Mouse (Mus musculus) liver, adult 2 months (tissue): Measurements from ENCODE around the gene Sik1. TPM values are rescaled to one million over a fixed set of nuclear protein-coding genes. Genes with fewer than 3 reads are reported as not detected.

ENCODE experiments used
- DNase-seq: peaks from one replicate; pipeline ENCODE4 v3.0.0-alpha.2; 2011; ENCODE audit warnings: low read depth, low spot score; ENCODE audit errors: extremely low read depth
- H3K27ac ChIP-seq: fragments of 200-500 bp; replicated peaks from 2 replicates; pipeline ENCODE4 v1.5.1; 2012; ENCODE audit warnings: low read depth, mild to moderate bottlenecking, control low read depth, inconsistent platforms, low read length; ENCODE audit not compliant: insufficient read depth
- H3K27me3 ChIP-seq: fragments of 200-500 bp; 2 replicates; pipeline ENCODE4 v1.6.1; 2012; ENCODE audit warnings: mild to moderate bottlenecking, moderate library complexity, low read length, inconsistent platforms; ENCODE audit not compliant: control insufficient read depth, insufficient read depth
- H3K36me3 ChIP-seq: fragments of 200-500 bp; 2 replicates; pipeline ENCODE4 v1.6.1; 2012; ENCODE audit warnings: low read length, inconsistent platforms; ENCODE audit not compliant: control insufficient read depth, insufficient read depth
- H3K4me1 ChIP-seq: fragments of 200-500 bp; 2 replicates; pipeline ENCODE4 v1.6.1; 2011; ENCODE audit warnings: low read length; ENCODE audit not compliant: control insufficient read depth, insufficient read depth
- H3K4me3 ChIP-seq: fragments of 200-500 bp; 2 replicates; pipeline ENCODE4 v1.5.1; 2011; ENCODE audit warnings: low read depth, mild to moderate bottlenecking, control low read depth, low read length, moderate library complexity; ENCODE audit not compliant: insufficient read depth
- H3K79me2 ChIP-seq: fragments of 200-500 bp; 2 replicates; pipeline ENCODE4 v1.6.1; 2012; ENCODE audit warnings: inconsistent platforms, mild to moderate bottlenecking, low read length, moderate library complexity; ENCODE audit not compliant: control insufficient read depth, insufficient read depth
- H3K9ac ChIP-seq: fragments of 200-500 bp; 2 replicates; pipeline ENCODE4 v1.6.1; 2012; ENCODE audit warnings: low read depth, mild to moderate bottlenecking, control low read depth, inconsistent platforms, low read length
- CTCF ChIP-seq: fragments of 200-500 bp; IDR thresholded peaks from 2 replicates; pipeline ENCODE4 v1.5.1; 2011; ENCODE audit warnings: low read depth, low read length, control low read depth
- POLR2A ChIP-seq: fragments of 200-500 bp; IDR thresholded peaks from 2 replicates; pipeline ENCODE4 v1.6.1; 2011; ENCODE audit warnings: low read length, control low read depth; ENCODE audit not compliant: insufficient read depth; ENCODE audit errors: extremely low read depth
- WGBS: fragments of 180-500 bp; shearing (Covaris S2); methylation state at CpG from one replicate; pipeline ENCODE4 v1.1.7; 2018; 5-methylcytosine and 5-hydroxymethylcytosine counted together
- polyA plus RNA-seq: library from polyadenylated mRNA; depleted of rRNA; stranded (reverse); fragments of >200 nt; gene quantifications from 2 replicates; pipeline ENCODE4 v1.2.3, GENCODE M21; 2012
- total RNA-seq: library from RNA; depleted of rRNA; stranded (reverse); fragments of >200 nt; gene quantifications from 2 replicates; pipeline ENCODE4 v1.2.3, GENCODE M21; 2014

The Sik1 gene
- total and polyA plus RNA-seq, 2 experiments, result 2.7 to 8.0 TPM

GRCm38 (mm10) chr17:31827206-31827605, 28.4 kb downstream of the Sik1 start:
- DNase-seq, result no peak
- H3K4me1 ChIP-seq, result peaks cover 3% of the 10 kb centered on the region; the same call in 1 of the 2 replicates
- H3K36me3 ChIP-seq, result no peaks in the 10 kb centered on the region
- WGBS, result 19% methylated on average over 5 of the region's 5 CpGs
- TF ChIP-seq POLR2A, result no peak
- TF ChIP-seq CTCF, result no peak
- no peaks in the 10 kb centered on the region for H3K79me2 ChIP-seq
- 0 out of 2 replicates have a peak overlapping the region, but pooled peaks have one; percentile 14 for H3K27ac ChIP-seq
- no peaks in the 10 kb centered on the region for H3K27me3 ChIP-seq
- no peak overlapping the region for H3K9ac ChIP-seq
- H3K4me3 ChIP-seq, result no peak overlapping the region

DNA sequence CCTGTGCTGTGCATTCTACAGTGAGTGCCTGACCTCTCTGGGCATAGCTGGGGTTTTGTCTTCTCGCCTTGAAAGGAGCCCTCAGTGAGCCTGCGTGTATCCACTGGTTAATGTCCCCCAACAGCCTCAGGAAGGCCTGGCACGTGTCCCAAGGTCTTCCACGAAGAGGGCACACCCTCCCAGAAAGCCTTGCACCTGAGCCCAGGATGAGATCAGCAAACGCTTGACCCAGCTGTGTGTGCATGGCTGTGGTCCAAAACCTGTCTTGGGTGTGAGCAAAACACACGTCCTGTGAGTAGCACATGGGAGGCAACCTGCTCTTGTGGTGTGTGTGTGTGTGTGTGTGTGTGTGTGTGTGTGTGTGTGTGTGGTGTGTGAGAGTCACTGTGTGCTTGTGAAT, 28.9 kb downstream of the Sik1 start:
- H3K79me2 ChIP-seq, result no peaks in the 10 kb centered on the region
- H3K4me3 ChIP-seq, result no peak overlapping the region
- no peaks in the 10 kb centered on the region for H3K36me3 ChIP-seq
- H3K27me3 ChIP-seq, result no peaks in the 10 kb centered on the region
- no peak overlapping the region; the same call in 1 of the 2 replicates for H3K9ac ChIP-seq
- WGBS, result 38% methylated on average over 6 of the region's 6 CpGs
- no peak for DNase-seq
- H3K4me1 ChIP-seq, result peaks cover 3% of the 10 kb centered on the region; the same call in 1 of the 2 replicates
- no peak overlapping the region for H3K27ac ChIP-seq
- TF ChIP-seq CTCF (no peak), POLR2A (no peak)

DNA sequence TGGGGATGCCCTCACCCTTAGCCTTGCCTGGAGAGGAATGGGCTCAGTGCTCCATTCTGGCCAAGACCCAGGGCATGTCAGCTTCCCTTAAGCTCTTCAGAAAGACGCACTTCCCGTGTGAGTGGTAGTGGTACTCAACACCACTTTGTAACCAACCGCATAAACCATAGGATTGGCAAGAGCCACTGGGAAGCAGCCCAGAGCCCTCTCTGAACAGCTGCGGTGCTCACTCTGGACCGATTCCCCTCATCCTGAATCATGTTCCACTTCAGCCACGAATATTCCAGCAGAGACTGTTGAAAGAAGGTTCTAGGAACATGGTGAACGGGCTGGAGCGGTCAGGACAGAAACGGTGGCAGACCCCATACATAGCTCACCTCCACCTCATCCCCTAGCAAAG, 29.9 kb downstream of the Sik1 start:
- Histone ChIP-seq H3K79me2 (no peaks in the 10 kb centered on the region), H3K27ac (no peak overlapping the region), H3K4me1 (peaks cover 3% of the 10 kb centered on the region; the same call in 1 of the 2 replicates), H3K27me3 (no peaks in the 10 kb centered on the region), H3K36me3 (no peaks in the 10 kb centered on the region), H3K4me3 (no peak overlapping the region), H3K9ac (no peak overlapping the region)
- no peak for DNase-seq
- TF ChIP-seq POLR2A, result no peak
- no peak for TF ChIP-seq CTCF
- WGBS, result 95% methylated on average over 9 of the region's 9 CpGs

GRCm38 (mm10) chr17:31824812-31825211, 30.8 kb downstream of the Sik1 start:
- H3K27me3 ChIP-seq, result no peaks in the 10 kb centered on the region
- H3K79me2 ChIP-seq, result no peaks in the 10 kb centered on the region
- peaks cover 3% of the 10 kb centered on the region; the same call in 1 of the 2 replicates for H3K4me1 ChIP-seq
- H3K27ac ChIP-seq, result no peak overlapping the region
- WGBS, result 83% methylated on average over 7 of the region's 7 CpGs
- no peak for DNase-seq
- TF ChIP-seq POLR2A (no peak), CTCF (no peak)
- no peak overlapping the region for H3K4me3 ChIP-seq
- H3K36me3 ChIP-seq, result no peaks in the 10 kb centered on the region
- no peak overlapping the region for H3K9ac ChIP-seq

GRCm38 (mm10) chr17:31821136-31821933, 34.3 kb downstream of the Sik1 start:
- no peaks in the 10 kb centered on the region for H3K79me2 ChIP-seq
- H3K27ac ChIP-seq, result no peak overlapping the region
- 60% methylated on average over 13 of the region's 13 CpGs for WGBS
- TF ChIP-seq POLR2A (no peak), CTCF (no peak)
- H3K27me3 ChIP-seq, result no peaks in the 10 kb centered on the region
- DNase-seq, result no peak
- no peak overlapping the region for H3K9ac ChIP-seq
- no peaks in the 10 kb centered on the region; the same call in 1 of the 2 replicates for H3K4me1 ChIP-seq
- H3K4me3 ChIP-seq, result no peak overlapping the region
- no peaks in the 10 kb centered on the region for H3K36me3 ChIP-seq
